Mouse (Mus musculus) spleen, embryonic (tissue): ENCODE measurements at regions not wholly inside any gene's neighbourhood (a gene's known extent, or its start where the extent isn't known, plus 50 kb on each side); places are given as distances from the start of the nearest gene placed in this dataset.

Source experiments
- CTCF ChIA-PET: fragments of 350-600 bp; sonication (Branson Sonifier 250); formaldehyde crosslinking; loops from one replicate; lab custom pipeline; 2022; lab: Charles Lee

DNA sequence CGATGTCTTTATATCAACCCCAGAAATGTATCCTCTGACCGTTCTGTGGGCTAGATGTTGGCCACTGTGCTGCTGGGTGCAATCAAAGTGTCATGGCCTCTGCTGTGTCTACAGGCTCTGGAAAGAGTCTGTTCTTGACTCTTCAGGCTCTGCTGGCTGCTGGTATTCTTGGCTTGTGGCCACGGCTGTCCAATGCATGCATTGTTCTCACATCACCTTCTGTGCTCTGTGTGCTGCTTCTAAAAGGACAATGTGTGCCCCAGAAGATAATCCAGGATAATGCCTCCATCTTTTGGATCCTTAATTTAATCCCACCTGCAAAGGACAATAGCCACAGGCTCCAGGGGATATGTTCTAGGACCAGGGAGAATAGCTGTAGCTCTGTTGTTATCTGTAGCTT lies 77.5 kb upstream of the Dapl1 start:
- CTCF ChIA-PET, result no interaction called here

DNA sequence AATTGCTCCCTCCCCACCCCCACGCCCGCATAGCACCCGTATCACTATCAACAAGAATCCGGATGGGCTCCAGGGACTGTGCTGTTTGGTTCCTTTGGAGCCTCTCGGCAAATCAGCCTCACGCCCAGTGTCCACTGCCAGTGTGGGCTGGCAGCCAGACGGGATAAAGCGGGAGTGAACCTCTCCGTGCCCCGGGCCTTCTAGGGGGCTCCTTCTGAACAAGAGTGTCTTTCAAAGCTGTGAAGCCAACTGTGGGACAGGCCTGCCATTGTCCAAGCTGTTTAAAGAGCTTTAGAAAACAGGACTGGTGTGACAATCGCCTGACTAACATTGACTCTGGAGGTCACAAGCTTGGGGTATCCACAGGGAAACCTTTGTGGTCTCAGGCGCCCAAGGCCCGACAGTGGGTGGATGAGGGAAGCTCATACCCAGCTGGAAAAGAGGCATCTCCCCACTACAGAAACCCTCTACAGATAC lies 76.9 kb upstream of the Dapl1 start:
- CTCF ChIA-PET, result interaction anchor here (0.7 kb wide), 1 partner anchor 17 kb away, joined by 3 read pairs; no protein-coding TSS in a partner anchor

DNA sequence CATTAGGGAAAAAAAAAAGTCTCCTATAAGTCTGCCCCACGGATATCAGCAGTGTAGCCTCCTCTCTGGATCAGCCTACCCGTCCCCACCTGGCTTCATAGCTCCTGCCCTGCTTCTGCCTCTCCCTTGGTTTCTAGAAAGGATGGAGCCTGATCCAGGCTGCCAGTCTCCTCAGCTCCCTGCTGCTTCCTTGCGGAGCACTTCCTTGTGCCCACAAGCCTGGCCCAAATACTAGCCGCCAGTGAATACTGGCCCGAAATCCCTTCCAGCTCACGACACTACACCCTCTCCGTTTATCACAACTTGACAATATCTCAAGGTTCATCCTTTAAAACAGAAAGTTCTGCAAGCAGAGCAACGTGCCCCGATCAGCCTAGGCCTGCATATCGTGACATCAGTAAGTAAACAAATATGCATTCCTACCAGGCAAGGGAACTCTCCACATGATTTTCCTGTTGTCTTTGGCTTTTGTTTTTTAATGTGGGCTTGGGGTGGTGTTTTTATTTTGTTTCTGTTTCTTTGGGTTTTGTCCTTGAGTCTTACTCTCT lies 76.3 kb upstream of the Dapl1 start:
- CTCF ChIA-PET, result interaction anchor here (0.7 kb wide), 1 partner anchor 18 kb away, joined by 3 read pairs; no protein-coding TSS in a partner anchor

DNA sequence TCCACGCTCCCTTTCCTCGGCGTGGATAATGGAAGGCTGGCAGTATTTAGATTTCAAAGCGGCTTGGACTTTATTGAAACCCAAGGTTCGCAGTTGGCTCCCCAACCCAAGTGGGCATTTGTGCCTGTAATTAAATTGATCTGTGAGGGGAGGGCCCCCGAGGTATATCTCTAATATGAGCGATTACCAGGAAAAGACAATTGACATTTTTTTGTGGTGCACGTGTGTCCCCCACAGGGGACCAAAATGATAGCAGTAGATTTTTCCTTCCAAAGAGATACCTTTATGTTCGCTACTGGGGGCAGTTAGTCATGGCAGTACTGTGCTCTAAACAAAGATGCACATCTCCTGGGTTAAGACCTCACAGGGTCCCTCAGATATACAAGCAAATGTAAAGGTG lies 69.8 kb upstream of the Dapl1 start:
- CTCF ChIA-PET, result no interaction called here

DNA sequence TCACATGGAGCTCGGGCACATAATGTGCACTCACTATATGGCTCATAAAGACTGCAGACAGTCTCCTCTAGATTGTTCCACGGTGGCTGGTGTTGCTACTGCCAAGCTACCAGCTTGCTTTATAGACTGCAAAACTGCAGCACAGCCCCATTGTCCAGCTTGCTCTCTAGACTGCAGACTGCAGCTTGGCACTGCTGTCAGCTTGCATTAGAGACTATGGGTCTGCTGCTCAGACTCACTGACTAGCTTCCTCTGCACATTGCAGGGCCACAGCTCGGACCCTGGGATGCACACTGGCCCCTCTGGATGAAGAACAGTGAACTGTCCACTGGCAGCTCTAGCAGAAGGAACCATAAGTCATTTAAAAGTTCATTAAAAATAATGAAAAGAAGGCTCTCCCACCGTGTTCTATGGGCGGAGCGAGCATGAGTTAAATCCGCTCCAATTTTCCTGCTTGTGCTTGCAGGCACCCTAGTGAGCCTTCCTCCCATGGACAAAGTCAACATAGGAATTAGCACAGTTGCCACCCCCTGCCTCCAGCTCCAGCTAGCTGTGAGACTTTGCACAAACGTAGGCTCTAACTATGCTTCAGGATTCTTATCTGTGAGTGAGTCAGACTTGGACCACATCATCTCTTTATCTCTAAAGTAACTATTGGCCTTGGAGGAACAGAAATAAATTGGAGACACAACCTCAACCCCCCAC lies 67.8 kb upstream of the Dapl1 start:
- CTCF ChIA-PET, result interaction anchor here (0.7 kb wide), 1 partner anchor 733 kb away, joined by 4 read pairs; no protein-coding TSS in a partner anchor

DNA sequence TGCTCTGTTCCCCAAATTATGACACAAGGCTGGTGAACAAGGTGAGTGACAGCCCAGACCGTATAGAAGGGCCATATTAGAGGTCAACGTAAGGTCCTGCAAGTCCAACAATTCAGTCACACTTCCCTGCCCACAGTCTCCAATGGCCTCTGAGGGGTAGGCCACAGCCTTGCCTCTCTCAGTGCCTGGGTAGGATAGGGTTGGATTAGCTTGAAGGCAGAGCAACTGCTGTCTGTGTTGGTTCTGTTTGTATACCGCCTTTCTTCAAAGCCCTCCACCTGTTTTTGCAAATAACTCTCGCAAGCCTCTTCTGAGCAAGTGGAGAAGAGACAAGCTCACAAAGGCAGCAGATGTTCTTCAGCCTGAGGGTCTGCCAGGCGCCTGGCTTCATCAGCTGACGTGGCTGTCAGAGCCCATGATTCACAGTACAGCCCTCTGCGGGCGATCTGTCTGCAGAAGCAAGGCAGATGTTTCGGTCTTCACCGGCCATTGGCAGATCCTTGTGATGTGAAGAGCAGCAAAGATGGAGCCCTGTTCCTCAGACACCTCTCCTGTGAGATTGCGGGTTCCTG lies 67.0 kb upstream of the Dapl1 start:
- CTCF ChIA-PET, result no interaction called here

DNA sequence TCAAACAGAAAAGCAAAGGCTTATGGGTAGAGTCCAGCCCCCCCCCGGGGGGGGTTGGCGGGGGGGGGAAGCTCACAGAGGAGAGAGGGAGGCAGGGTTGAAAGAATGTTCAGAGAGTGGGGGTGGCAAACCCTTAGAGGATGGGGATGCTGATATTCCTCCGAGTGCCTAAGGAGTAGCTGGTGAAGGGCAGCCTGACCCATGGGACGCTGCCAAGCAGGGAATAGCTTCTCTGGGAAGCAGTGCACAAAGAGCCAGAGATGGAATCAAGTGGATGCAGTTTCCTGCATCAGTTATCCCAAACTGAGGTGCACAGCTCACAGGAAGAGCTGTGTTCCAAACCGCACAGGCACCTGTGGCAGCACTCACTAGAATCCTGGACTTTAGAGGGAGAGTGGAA lies 64.0 kb upstream of the Dapl1 start:
- CTCF ChIA-PET, result no interaction called here

DNA sequence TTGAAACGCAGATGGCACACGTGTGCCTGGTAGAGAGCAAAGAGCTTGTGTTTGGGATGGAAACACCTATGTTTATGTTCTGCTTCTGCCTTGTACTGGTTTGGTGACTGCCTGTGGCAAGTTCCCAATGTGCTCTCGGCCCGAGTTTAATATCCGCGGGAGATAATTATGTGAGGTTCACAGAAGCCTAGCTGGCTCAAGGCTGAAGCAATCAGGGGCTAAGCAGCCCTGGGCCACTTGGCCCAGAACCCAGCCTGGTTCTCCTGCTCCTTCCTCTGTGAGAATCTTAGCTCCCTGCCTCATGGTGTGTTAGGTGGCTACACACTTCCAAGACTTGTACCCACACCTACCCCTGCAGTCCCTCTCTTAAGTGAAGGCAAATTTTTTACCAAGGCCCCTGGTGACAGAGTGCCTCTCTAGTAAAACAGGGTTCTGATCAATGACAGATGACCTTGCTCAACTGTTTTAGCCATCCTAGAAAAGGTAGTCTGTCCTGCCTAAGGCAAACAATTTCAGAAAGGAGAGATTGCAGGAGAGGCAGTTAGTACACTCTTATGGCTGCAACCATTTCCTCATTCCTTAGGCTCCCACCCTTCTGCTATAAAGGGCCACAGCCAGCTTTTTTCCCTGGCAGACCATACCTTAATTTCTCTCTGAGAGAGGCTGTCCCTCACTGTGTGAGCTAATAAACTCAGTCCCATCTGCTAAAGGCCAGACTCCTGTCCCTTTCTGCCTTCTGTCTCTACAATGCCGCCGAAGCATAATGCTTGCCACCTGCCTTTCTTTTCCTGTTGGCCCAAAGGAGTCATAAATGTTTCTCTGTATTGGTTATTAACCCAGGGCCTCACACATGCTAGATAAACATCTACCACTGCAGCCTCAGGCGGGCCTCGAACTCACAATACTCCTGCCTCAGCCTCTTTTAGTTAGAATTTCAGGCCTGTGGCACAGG lies 61.9 kb upstream of the Dapl1 start:
- CTCF ChIA-PET, result no interaction called here

DNA sequence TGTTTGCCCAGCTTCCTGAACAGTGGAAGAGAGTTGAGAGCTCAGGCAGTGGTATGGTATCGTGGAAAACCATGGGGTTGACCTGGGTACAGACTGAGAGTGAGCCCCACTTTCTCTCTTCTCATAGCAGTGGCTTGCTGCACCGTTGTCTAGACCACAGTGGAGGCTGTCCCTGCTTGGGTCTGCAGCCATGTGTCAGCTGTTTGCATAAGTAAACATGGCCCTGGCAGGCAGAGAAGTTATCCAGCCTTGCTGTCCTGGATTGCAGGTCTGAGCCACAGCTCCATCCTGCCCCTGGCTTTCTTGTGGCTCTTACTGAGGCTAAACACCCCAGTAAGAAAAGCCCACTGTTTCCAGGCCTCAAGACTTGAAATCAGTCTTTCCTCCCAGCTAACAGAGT lies 60.2 kb upstream of the Dapl1 start:
- CTCF ChIA-PET, result no interaction called here

DNA sequence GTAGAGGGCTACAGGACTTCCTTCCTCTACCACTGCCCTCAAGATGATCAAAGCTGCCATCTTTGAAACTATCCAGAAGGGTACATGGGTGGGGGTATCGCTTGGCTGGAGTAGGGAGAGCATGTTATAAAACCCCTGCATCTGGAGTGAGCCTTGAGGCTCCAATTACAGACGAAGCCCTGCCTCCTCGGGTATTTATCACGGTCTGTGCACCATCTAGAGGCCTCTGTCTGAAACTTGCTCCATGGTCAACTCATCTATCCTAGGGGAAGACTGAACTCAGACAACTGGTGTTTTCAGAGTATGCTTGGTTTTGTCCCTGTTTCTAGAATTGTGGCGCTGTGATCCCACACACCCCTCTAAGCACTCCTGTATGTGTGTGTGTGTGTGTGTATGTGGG lies 59.7 kb upstream of the Dapl1 start:
- CTCF ChIA-PET, result no interaction called here

DNA sequence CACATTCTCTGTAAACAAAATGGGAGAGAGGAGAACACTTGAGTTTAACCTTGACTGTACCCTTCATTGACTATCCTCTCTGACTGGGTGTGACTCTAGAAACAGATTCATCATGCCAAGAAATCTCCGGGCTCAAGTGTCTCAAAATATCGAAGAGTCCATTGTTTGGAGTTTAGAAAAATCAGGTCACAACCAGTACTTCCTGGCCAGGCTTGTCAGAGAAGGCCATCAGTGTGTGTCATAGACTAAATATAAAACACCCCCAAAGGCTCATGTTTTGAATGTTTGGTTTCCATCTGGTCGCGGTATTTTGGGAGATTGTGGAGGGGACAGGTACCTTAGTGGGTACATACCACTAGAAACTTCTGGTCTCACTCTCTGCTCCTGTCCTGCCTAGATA lies 58.6 kb upstream of the Dapl1 start:
- CTCF ChIA-PET, result no interaction called here

DNA sequence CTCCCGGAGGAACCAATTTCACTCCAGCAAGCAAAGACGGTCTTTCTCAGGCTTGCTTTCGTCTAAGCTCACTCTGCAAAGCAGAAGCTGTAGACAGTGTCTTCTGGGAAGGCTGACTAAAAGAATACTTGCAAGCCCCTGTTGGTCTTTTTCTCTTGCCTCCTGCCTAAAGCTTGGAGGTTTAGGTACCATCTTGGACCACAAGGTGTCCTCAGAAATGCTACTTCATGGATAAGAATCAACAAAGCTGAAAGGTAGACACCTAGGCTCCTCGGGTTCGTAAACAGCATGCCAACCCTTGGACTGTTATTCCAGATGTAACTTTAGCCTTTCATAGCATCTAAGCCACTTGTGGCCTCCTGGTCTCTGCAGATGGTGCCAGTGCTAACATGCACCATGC lies 53.0 kb upstream of the Dapl1 start:
- CTCF ChIA-PET, result no interaction called here

DNA sequence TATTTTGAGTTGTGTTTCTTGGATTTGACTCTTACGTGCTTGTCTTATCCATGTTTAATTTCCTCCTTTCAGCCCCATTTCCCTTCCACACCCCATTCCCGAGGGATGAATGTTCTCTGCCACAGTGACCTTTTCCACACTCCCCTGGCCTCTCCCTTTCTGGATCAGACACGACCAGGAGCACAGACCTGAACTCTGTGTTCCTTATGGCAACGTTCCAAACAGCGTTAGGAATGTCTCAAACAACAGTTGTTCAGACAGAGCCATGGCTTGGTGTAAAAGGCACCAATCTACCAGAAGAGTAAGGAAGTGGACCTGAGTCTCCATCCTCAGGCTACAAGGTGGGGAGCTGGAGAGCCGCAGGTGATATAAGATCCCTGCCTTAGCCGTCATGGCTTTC lies 52.6 kb upstream of the Dapl1 start:
- CTCF ChIA-PET, result no interaction called here
